Mouse (Mus musculus): ENCODE measurements around the gene Lingo2. TPM values are rescaled to one million over a fixed set of nuclear protein-coding genes. Genes with fewer than 3 reads are reported as not detected.

Lingo2 gene
- total RNA-seq, 2 experiments from 2014 or later, result 40.5 to 44.3 TPM

DNA sequence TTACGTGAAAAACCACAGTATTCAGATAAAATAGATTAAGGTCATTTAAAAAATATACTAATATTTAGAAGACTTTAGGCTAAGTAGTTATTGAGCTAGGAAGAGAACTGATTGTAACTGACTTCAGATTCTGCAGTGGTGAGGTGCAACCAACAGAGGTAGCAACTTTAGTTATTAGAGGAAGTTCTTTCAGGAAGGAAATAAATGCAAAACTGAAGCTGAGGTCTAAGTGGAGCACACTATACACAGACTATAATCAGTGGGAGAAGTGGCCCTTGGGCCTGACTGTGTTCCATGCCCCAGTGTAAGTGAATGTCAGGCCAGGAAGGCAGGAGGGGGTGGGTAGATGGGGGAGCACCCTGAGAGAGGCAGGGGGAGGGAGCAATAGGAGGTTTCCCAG lies 385.0 kb downstream of the Lingo2 start:
- no peak for DNase-seq (ENCODE audit: low spot score in 2 of 2)

DNA sequence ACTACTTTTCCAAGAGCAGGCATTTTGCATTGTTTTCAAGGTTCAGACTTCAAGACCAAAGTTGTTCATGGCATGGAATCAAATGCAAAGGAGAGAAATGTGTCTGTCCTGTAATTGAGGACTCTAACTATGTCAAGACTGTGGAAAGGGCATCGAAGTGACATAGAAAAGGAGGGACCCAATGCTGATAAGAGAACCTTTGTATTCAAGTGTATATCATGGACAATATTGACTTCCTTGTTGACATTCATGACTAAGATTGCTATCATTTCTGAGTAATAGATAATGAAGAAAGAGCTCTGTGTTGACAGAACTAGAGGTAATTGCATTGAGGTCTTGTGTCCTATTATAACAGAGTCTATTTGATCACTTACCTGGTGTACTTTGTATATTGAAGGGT lies 390.6 kb downstream of the Lingo2 start:
- DNase-seq (ENCODE audit: low spot score in 2 of 2), result no peak

DNA sequence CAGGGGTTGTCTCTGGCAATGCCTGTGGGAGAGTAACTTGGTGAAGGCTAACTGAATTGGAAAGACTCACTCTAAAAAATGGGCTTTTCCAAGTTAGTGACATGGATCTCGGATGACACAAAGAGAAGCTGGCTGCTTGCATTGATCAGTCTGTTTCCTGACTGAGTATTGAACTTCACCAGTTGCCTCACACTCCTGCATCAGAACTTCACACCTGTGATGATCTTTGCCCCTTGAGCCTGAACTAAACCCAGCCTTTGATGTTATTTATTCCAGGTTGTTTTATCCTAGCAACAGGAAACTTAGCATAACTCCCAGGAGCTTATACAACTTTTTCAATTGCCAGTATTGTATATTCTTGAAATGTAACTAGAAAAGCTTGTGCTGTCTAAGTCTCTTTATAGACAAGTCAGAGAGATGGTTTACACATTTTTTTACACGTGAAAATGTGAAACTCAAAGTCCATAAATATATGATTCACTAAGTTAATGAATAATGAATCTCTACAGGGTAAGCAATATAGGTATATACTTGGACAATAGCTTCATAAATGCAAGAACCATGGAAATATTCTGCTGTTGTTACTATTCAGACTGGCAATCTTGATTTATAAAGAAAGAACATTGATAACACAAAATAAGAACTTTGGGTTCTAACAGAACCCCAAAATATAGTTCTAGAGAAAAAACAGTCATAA lies 410.7 kb downstream of the Lingo2 start:
- no peak for DNase-seq (ENCODE audit: low spot score in 2 of 2)

DNA sequence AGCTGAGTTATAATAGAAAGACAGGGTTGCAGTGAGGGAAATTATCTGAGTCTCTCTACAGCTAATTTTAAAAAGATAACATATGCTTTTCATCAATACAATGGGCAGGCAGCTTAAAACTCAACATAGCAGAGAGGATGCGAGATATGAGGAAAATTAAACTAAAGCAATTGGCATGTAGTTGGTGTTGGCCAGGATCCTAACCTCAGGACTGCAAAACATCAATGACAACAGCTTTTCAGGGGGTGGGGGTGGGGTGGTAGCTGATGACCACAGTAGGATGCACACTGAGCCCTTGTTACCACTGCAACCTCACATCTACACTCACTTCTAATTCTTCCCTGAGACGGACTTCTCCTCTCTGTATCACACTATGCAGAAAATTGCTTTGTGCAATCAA lies 417.7 kb downstream of the Lingo2 start:
- DNase-seq (ENCODE audit: low spot score in 2 of 2), result no peak

DNA sequence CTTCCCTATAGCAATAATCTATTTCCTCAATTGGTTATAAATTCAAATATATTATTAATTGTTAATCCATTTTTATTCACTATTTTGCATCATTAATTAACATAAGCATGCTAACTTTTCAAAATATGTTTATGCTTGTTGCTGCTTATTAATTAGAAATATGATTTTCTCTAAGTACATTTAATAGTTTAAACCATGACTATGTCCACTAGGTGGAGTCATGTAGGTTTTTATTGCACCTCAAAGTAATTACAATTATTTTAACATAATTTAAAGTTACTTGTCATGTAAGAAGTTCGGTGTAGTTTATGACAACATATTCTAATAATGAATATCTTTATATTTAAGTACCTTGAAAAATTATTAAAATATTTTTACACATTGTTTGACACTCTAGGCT lies 461.3 kb downstream of the Lingo2 start:
- DNase-seq (ENCODE audit: low spot score in 2 of 2), result no peak

DNA sequence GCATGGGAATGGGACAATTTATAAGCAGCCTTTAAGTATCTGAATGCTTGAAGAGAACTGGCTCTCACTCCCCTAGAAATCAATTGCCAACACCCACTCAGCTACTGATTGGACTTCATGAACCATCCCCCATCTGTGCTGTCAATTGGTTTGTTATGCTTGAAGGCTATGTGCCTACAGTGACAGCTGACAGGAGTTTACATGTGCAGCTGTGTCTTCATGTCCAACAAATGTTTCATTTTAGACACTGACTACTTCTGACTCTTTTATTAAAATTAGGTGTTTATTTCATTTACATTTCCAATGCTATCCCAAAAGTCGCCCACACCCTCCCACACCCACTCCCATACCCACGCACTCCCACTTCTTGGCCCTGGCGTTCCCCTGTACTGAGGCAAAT lies 516.3 kb downstream of the Lingo2 start:
- DNase-seq (ENCODE audit: low spot score in 2 of 2), result peak; percentile 48 to 88

DNA sequence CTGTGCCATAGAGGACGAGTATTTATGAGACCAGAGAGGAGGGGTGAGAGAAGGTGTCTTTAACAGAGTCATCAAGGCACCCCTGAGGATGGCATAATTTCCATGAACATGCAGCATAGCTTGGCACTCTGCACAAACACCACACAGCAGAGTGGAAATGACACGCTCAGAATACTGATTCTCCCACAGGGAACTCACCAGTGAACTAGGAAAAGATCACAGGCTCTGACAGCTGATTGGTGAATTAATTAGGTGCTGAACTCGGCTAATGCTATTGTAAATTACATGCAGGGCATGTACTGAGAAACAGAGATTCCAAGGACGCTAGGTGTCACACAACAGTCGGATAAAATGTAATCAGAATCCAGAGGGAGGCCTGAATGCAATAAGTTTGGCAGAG lies 525.4 kb downstream of the Lingo2 start:
- DNase-seq (ENCODE audit: low spot score in 2 of 2), result no peak

DNA sequence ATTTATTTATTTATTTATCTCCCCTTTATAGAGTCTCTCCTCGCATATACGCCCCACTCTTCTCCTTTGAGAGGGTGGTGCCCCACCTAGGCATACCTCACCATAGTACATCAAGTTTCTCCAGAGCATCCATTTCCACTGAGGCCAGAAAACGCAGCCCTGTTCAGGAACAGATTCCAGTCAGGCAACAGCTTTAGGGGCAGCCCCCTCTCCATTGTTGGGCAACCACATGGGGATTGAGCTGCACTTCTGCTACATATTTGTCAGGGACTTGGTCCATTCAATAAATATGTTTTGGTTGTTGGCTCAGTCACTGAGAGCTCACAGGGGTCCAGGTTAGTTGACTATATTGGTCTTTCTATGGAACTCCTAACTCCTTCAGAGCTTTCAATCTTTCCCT lies 544.2 kb downstream of the Lingo2 start:
- no peak for DNase-seq (ENCODE audit: low spot score in 2 of 2)

DNA sequence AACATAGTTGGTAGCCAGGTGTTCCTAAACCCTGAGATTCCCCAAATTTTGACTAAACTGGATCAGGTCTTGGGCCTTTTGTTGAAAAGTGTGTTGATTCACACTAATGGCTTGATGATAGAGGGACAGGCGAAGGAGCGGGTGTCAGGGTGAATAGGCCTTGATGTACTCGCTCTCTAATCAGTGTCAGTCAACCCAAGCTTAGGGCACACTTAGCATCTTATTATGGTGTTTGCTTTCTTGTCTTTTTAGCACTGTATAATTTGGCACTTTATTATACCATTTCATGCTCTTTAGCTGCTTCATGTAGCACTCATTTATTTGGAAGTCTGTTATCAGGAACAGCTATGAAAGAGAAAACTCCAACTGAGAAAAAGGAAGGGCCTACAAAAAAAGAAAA lies 582.6 kb downstream of the Lingo2 start:
- no peak for DNase-seq (ENCODE audit: low spot score in 2 of 2)

DNA sequence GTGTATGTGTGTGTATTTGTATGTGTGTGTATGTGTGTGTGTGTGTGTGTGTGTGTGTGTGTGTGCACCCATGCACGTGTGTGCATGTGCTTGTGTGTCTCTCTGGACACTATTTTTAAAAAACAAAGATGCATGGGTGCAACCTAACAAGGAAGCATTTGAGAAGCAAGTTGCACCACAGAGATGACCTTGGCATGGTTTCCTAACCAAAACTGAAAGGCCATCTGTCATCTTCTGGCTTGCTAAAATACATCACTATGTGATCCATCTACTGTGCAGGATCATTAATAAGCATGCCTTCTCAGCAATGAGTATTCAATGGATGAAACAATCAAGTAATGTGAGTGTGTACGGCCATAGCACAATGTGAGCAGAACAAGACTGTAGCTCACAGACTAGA lies 597.1 kb downstream of the Lingo2 start:
- no peak for DNase-seq (ENCODE audit: low spot score in 2 of 2)

DNA sequence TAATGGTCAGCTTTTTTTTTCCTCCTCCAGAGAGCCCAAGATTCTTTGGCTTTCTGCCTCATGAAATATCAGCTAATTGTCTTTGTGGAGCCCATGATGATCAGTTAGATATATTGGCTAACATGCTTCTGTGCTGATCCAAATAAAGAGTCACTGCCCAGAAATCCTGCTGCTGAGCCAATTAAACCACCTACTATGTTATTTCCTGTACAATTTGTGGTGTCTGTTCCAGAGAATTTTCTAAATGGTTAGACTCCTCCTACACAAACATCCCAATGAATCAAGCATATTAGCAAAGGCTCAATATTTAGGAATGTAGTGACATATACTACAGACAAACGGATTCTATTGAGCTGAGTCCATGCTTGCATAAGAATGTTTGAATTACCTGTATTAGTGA lies 619.8 kb downstream of the Lingo2 start:
- DNase-seq (ENCODE audit: low spot score in 2 of 2), result peak in 1 of 2 experiments; percentile 15

DNA sequence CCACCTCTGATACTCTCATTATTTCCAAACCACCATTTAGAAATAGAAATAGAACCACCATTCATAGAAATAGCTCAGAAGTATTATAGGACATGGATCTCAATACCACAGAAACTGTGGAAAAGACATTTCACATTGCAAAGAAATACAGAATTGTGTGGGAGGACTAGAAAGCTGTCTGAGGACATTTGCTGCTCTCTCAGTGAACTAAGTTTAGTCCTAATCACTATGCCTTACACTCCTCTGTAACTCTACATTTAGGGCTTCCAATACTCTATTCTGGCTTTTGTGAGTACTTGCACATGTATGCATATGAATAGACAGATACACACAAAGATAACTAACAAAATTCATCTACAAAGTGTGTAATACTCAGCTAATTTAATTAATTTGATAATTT lies 625.9 kb downstream of the Lingo2 start:
- DNase-seq (ENCODE audit: low spot score in 2 of 2), result no peak

DNA sequence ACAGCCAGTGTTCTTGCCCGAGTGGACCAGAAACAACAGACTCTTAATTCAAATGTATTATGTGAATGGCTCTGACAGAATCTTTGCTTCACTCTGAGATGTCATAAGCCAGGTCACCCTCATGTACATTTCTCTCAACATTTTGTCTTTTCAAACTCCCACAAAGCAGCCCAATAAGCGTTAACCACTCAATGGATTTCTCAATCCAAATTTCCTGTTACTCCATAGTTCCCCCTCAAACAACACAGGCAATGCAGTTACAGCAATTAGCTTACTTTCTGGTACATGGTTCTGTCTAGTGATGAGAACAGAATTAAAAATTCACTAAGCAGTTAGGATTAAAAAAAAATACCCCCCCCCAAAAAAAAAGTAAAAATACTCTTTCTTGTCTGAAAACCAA lies 638.5 kb downstream of the Lingo2 start:
- no peak for DNase-seq (ENCODE audit: low spot score in 2 of 2)

DNA sequence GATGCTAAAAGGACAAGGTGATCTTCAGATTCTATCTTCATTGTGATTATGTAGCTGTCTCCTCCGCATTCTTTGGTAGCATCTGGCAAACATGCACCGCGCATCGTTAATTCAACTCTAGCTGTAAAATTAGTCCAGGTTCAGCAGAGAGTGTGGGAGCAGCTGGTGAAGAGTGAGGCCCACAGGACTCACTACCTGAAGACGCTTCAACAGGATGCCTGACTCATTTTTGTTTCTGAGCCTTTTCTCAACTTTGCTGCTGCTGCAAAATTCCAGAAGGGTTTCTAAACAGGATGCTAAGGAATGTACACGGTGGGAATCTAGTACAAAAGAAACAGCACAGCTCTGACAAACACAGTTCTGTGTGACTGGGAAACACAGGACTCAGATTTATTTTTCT lies 640.1 kb downstream of the Lingo2 start:
- no peak for DNase-seq (ENCODE audit: low spot score in 2 of 2)

DNA sequence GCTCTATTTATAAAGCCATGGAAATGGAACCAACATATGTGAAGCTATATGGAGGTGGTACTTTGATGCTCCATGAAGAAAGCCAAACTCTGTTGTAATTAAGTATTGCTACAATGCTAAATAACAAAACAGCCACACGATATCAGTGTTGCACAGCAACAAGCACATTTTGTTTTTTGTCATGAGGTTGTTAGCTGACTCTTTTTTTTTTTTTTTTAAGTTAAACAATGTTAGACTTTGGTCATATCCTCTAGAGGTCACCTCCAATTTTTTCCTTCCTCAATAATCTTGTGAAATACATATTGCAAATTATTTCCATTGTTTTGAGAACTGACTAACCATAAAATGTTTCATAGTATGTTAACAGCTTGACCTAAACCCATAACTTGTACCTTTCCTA lies 646.3 kb downstream of the Lingo2 start:
- DNase-seq (ENCODE audit: low spot score in 2 of 2), result no peak

DNA sequence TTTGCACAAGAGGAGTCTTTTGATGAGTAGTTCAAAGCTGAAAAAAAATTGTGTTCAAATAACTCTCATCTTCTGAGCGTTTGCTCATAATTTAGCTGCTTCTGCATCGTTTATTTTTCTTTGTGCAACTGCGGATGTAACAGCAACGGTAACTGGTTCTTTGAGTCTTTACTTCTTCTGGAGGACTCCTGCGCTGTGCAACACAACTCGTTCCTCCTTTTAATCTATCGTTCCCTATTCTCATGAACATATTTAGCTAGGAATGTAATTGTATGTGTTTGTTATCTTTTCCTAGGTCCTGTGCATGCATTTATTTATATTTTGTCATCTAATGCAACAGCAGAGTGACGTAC lies 661.9 kb downstream of the Lingo2 start:
- DNase-seq (ENCODE audit: low spot score in 2 of 2), result no peak

DNA sequence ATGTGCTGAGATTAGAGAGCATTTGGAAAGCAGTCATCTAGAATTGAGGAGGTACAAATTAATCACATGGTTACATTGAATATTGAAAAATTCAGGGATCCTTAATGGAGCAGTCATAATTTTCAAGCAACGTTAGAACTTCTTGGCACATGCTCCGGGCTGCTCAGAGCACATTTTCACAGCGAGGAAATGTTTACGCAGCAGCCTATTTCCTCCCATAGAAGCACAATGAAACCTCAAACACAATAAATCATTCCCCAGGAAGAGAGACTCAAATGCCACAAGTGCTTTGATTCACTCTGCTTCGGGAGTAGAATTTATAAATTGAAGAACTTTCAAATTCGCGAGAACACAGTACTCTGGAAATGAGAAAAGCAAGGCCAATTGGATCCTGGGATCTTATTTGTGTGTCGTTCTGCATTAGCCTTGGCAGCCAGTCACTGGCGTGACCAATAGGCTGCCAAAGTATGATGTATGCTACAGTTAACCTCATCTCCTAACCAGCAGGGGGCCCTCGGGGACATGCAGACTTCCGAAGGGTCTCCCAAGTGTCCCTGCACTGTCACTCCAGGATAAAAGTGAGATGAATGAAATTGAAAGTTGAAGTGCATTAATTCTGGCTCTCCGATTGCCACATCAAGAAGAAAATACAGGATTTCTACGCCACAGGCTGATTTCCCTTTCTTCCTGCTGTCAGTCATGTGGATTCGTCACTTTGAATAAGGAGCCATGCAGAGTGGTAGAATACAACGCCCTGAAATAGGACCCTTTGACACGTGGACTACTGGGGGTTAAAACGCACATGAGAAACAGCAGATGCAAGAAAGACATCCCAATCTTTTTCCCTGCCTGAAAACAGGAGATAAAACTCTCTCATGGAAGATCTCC lies 662.5 kb downstream of the Lingo2 start:
- peak; percentile 66 to 77 for DNase-seq (ENCODE audit: low spot score in 2 of 2)

DNA sequence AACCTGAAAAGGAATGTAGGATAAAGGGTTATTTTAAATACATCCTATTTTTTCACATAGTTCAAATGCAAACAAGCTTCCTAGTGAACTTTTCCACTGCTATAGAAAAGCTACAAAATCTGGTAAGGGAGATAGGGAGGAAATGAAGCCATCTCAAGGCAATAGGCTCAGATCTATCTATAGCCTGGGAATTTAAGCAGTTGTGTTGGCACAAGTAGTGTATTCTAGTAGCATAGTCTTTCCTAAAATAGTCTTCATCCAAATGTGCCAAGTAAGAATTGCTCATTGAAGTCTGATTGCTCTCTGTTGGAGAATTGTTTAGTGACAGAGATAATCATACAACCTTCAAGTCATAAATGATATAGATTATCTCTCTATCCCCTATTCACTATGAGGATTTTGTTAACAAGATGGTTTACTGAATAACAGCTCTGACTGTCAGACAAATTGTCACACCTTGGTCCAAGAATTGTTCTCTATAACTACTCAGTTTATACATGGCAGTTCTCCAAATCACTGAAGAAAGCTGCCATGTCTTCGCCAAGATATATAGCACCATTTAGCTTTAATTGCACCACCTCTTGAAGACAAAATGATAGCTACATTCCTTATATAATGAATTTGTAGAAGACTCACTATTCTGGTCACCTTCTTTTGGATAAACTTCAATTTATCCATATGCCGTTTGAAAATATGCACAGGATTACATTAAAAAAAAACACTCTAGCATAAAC lies 688.9 kb downstream of the Lingo2 start:
- peak in 1 of 2 experiments; percentile 4 for DNase-seq (ENCODE audit: low spot score in 2 of 2)

DNA sequence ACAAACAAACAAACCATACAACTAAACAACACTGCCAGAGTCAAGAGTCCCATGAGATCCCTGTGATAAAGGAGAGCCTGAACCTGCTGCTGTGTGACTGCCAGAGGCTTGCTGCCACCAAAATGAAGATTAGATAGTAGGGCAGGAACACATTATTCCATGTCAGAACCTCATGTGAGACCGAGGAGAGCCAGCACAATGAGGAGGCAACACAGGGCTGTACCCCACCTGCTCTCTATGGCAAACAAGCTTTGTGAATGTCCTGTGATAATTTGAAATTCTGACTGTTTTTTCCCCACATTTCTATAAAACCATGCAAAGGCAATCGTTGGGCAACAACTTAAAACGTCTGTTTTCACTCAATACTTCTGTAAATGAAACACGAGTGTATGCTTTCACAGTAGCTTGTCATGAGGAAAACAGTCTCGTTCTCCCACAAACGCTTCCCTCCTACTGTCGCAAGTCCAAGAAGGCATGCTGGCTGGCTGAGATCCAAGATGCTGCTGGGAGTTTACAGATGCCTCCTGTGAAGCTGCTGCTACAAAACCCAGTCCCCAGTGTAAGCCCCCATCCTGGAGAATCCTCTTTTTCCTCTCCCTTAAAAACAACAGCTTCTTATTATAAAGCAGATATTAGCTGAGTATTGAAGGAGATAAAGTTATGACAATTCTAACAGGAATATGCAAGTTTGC lies 765.2 kb downstream of the Lingo2 start:
- peak; percentile 25 to 62 for DNase-seq (ENCODE audit: low spot score in 2 of 2)

DNA sequence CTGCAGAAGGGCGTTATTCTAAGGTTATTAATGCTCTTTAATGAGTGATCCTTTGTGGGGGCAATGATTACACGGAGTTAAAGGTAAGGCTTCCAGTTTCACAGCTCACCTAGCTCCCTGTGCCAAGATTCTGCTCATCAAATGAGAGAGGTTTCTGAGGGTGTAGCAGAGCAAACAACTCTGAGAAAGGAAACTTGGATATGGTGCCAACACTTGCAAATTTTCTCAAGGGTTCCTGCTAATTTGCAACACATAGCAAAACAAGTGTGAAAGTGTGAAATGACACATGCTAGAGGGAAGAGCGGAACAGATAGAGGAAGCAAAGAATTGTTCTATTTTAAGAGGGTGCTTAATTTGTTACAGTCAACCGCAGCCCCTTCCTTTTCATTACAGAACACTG lies 767.9 kb downstream of the Lingo2 start:
- DNase-seq (ENCODE audit: low spot score in 2 of 2), result peak in 1 of 2 experiments; percentile 4

DNA sequence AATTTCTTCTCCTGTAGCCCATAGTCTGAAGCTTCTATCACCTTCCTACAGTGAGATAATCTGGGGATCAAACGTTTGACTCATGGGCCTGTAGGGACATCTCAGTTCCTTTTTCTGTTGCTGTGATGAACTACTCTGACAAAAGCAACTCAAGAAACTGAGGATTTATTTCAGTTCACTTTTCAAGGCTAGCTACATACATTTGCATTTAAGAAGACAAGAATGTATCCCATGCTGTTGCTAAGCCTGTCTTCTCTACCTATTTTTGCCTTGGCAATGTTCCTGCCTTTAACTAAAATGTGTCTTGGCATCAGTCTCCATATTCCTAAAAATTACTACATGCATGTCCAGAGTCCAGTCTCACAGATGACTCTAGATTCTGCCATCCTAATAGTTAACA lies 781.4 kb downstream of the Lingo2 start:
- no peak for DNase-seq (ENCODE audit: low spot score in 2 of 2)

Data from layer of hippocampus, postnatal 14 days (tissue).